Mouse (Mus musculus) bone marrow macrophage, adult 2 months (primary cell): ENCODE measurements at regions not wholly inside any gene's neighbourhood (a gene's known extent, or its start where the extent isn't known, plus 50 kb on each side); places are given as distances from the start of the nearest gene placed in this dataset.

Experiments used
- CTCF ChIP-seq: IDR thresholded peaks from 2 replicates; pipeline ENCODE4 v1.5.1; 2012; ENCODE audit warnings: low read depth, mild to moderate bottlenecking, low read length, moderate library complexity
- POLR2A ChIP-seq: IDR thresholded peaks from 2 replicates; pipeline ENCODE4 v1.6.1; 2012; ENCODE audit warnings: mild to moderate bottlenecking, low read depth, low read length, borderline replicate concordance

DNA sequence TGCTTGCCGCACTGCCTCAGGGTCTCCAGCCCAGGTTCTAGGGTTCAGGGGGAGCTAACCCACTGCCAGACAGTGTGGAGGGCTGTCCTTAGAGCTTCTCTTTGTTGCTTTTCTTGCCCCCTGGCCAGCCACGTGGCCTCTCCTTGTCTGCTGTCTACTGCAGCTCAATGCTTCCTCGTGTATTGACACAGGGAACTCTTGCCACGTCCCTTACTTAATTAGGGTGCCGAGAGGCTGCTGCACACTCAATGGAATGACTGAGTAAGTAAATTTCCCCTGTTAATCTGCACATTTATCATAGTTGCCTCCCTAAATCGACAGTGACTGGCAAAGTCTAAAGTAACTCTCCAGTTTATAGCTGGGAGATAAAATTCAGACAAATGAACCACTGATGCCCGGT is 304.4 kb upstream of the Mki67 start:
- TF ChIP-seq POLR2A (no peak), CTCF (no peak)
